Mouse (Mus musculus) urinary bladder, adult 2 months (tissue): ENCODE results near the gene Znrf4. TPM values are rescaled to one million over a fixed set of nuclear protein-coding genes. Genes with fewer than 3 reads are reported as not detected.

Experiments
- DNase-seq: peaks from one replicate; pipeline ENCODE4 v3.0.0; 2022; ENCODE audit warnings: low spot score
- polyA plus RNA-seq: library from polyadenylated mRNA; depleted of rRNA; stranded (reverse); fragments of >200 nt; gene quantifications from 2 replicates; pipeline ENCODE4 v1.2.3, GENCODE M21; 2012; rRNA removed

Znrf4 gene
- polyA plus RNA-seq, result not detected in 2 replicates

GRCm38 (mm10) chr17:56512310-56512709, at the start of gene Znrf4:
Gene Znrf4 (minus strand): TSS chr17:56512431.
- DNase-seq, result no peak

GRCm38 (mm10) chr17:56561866-56562265, 49.6 kb upstream of the Znrf4 start:
- DNase-seq, result no peak

GRCm38 (mm10) chr17:56560131-56560530, 47.9 kb upstream of the Znrf4 start:
- DNase-seq, result no peak

GRCm38 (mm10) chr17:56559386-56559785, 47.2 kb upstream of the Znrf4 start:
- DNase-seq, result no peak

GRCm38 (mm10) chr17:56558448-56558847, 46.2 kb upstream of the Znrf4 start:
- peak; percentile 46 for DNase-seq

- peak; percentile 67 for DNase-seq
These were observed 41.9 kb upstream of the Znrf4 start, which contains the start of gene Gm20219 for GRCm38 (mm10) chr17:56554122-56554551. Gene Gm20219 (minus strand): TSS chr17:56554387.

GRCm38 (mm10) chr17:56552781-56553363, 40.6 kb upstream of the Znrf4 start:
- DNase-seq, result peak; percentile 55

GRCm38 (mm10) chr17:56551841-56552581, 39.8 kb upstream of the Znrf4 start:
- peak; percentile 14 for DNase-seq

- peak; percentile 17 for DNase-seq
These were observed 38.7 kb upstream of the Znrf4 start for GRCm38 (mm10) chr17:56550784-56551475.

- no peak for DNase-seq
These were observed 36.4 kb upstream of the Znrf4 start for GRCm38 (mm10) chr17:56548605-56549105.

- DNase-seq, result peak; percentile 16
These were observed 35.8 kb upstream of the Znrf4 start for GRCm38 (mm10) chr17:56547846-56548604.

GRCm38 (mm10) chr17:56547116-56547845, 35.0 kb upstream of the Znrf4 start:
- DNase-seq, result peak; percentile 15

GRCm38 (mm10) chr17:56546576-56546975, 34.3 kb upstream of the Znrf4 start:
- no peak for DNase-seq

GRCm38 (mm10) chr17:56545945-56546344, 33.7 kb upstream of the Znrf4 start:
- no peak for DNase-seq

- no peak for DNase-seq
These were observed 32.6 kb upstream of the Znrf4 start for GRCm38 (mm10) chr17:56544699-56545387.

- no peak for DNase-seq
These were observed 31.5 kb upstream of the Znrf4 start for GRCm38 (mm10) chr17:56543684-56544224.

- no peak for DNase-seq
These were observed 30.5 kb upstream of the Znrf4 start for GRCm38 (mm10) chr17:56542736-56543135.

- DNase-seq, result no peak
These were observed 28.3 kb upstream of the Znrf4 start for GRCm38 (mm10) chr17:56540562-56540975.

GRCm38 (mm10) chr17:56537912-56538311, 25.7 kb upstream of the Znrf4 start:
- no peak for DNase-seq

GRCm38 (mm10) chr17:56536874-56537273, 24.6 kb upstream of the Znrf4 start:
- DNase-seq, result no peak
